Mouse (Mus musculus) stomach, embryonic 14.5 days (tissue): ENCODE results near the gene Akap6. TPM values are rescaled to one million over a fixed set of nuclear protein-coding genes. Genes with fewer than 3 reads are reported as not detected.
"Not testable (repeated sequence)": the region's sequence is repeated elsewhere in the genome, so short reads cannot be mapped to it uniquely, and the experiment has no call there.

Experiments
- ATAC-seq: fragments of 200-750 bp; cut with Nextera tagmentation; 2 replicates; pipeline ENCODE4 v1.8.0; 2017; ENCODE audit warnings: low read depth, moderate TSS enrichment; ENCODE audit not compliant: insufficient number of reproducible peaks, insufficient read depth, low FRiP score
- H3K27ac ChIP-seq: fragments of 300-500 bp; sonication (generic); 2 replicates; pipeline ENCODE4 v1.5.1; 2014; ENCODE audit warnings: mild to moderate bottlenecking, low read length, moderate library complexity, mixed read lengths
- H3K27me3 ChIP-seq: fragments of 300-500 bp; sonication (generic); 2 replicates; pipeline ENCODE4 v1.6.1; 2014; ENCODE audit warnings: low read length, control low read depth, mixed read lengths; ENCODE audit not compliant: control insufficient read depth, insufficient read depth
- H3K36me3 ChIP-seq: fragments of 300-500 bp; sonication (generic); 2 replicates; pipeline ENCODE4 v1.6.1; 2014; ENCODE audit warnings: mild to moderate bottlenecking, control low read depth, low read length, moderate library complexity, mixed read lengths; ENCODE audit not compliant: control insufficient read depth, insufficient read depth
- H3K4me1 ChIP-seq: fragments of 300-500 bp; sonication (generic); 2 replicates; pipeline ENCODE4 v1.6.1; 2014; ENCODE audit warnings: low read length, control low read depth, mixed read lengths; ENCODE audit not compliant: control insufficient read depth, insufficient read depth
- H3K4me2 ChIP-seq: fragments of 300-500 bp; sonication (generic); replicated peaks from 2 replicates; pipeline ENCODE4 v1.6.1; 2014; ENCODE audit warnings: low read depth, low read length, control low read depth
- H3K4me3 ChIP-seq: fragments of 300-500 bp; sonication (generic); 2 replicates; pipeline ENCODE4 v1.5.1; 2014; ENCODE audit warnings: low read depth, low read length, control low read depth
- H3K9ac ChIP-seq: fragments of 300-500 bp; sonication (generic); replicated peaks from 2 replicates; pipeline ENCODE4 v1.6.1; 2014; ENCODE audit warnings: low read depth, mild to moderate bottlenecking, control low read depth, low read length, moderate library complexity, mixed read lengths
- H3K9me3 ChIP-seq: fragments of 300-500 bp; sonication (generic); 2 replicates; pipeline ENCODE4 v1.6.1; 2016; ENCODE audit warnings: low read depth, low read length, control low read depth; ENCODE audit not compliant: control insufficient read depth
- WGBS: fragments of 180-500 bp; shearing (Covaris S2); extraction: QIAGEN DNeasy Blood & Tissue Kit; methylation state at CpG from one replicate; pipeline ENCODE4 v1.1.7; 2014; 5-methylcytosine and 5-hydroxymethylcytosine counted together
- polyA plus RNA-seq: library from polyadenylated mRNA; unstranded; fragments of >200 nt; fragmentation: Nextera tagmentation; extraction: Ambion mirVana; gene quantifications from 2 replicates; pipeline ENCODE4 v1.2.1, GENCODE M21; 2014

Gene Akap6
- polyA plus RNA-seq, 1 experiment from 2014 or later = 2.7 TPM

GRCm38 (mm10) chr12:52719681-52720080 lies 20.5 kb downstream of the Akap6 start:
- Histone ChIP-seq H3K9ac (no peak overlapping the region), H3K4me2 (no peak overlapping the region), H3K36me3 (no peaks in the 10 kb centered on the region), H3K4me1 (no peaks in the 10 kb centered on the region), H3K27ac (no peak overlapping the region), H3K4me3 (no peak overlapping the region), H3K9me3 (no peaks in the 10 kb centered on the region), H3K27me3 (no peaks in the 10 kb centered on the region)
- 83% methylated on average over 5 of the region's 5 CpGs for whole genome bisulfite sequencing
- no peak for ATAC-seq

DNA sequence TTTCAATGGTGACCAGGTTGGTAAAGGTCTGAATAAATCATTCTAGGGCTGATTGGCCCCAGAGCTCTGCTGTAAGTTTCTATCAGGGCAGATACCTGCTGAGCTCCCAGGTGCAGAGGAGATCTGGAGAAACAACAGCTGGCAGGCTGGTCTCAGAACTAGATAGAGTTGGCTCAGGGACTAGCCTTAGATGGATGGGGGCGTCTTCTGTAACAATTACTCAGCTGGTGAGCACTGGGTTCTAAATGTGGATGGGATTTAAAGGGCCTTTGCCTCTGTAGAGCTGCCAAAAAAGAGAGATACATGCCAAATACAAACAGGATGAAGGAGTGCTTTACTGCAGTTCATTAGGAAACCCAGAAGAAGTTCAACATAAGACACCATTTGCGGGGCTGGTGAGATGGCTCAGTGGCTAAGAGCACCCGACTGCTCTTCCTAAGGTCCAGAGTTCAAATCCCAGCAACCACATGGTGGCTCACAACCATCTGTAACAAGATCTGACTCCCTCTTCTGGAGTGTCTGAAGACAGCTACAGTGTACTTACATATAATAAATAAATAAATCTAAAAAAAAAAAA lies 24.9 kb downstream of the Akap6 start:
- not testable (repeated sequence) for H3K36me3 ChIP-seq, H3K27me3 ChIP-seq, H3K4me1 ChIP-seq, H3K9ac ChIP-seq, H3K4me3 ChIP-seq, H3K9me3 ChIP-seq, H3K4me2 ChIP-seq, H3K27ac ChIP-seq, ATAC-seq
- 69% methylated on average over 3 of the region's 3 CpGs for WGBS

DNA sequence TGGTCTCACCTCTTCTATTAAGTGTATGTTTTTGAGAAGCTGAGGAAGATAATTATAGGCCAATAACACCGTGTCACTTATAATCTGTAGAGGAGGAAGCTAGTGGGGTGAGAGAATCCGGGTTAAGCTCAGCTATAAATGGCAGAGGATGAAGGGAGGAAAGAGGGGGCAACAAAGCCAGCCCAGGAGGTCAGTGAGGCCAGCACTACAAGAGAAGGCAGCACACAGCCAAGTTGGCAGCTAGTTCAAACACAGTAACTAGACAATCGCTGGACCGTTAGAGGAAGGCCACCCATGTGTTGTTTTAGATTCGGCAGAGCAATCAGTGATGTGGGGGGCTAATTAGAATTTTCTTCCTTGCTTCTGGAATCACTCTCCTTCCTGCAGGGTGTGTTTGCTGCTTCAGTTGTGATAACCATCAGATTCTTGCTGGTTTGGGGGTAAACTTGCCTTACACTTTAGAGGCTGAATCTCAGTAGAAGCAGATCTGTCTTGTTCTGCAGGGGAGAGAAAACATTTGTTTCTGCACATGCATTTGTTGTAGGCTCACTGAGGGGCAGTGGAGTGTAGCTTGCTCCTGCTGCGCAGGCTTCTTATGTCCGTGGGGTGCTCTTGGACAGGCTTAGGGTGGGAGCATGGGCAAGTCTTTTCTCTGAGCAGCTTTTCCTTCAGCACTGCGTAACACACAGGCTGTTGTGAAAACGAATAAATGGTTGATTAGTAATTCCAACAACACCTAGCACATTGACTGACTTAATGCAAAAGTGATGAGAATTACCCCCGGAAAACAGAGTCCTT lies 27.4 kb downstream of the Akap6 start:
- WGBS = 70% methylated on average over 10 of the region's 10 CpGs
- Histone ChIP-seq H3K36me3 (no peaks in the 10 kb centered on the region), H3K4me2 (no peak overlapping the region), H3K4me1 (no peaks in the 10 kb centered on the region), H3K27me3 (no peaks in the 10 kb centered on the region), H3K9me3 (no peaks in the 10 kb centered on the region), H3K4me3 (no peak overlapping the region), H3K9ac (no peak overlapping the region), H3K27ac (no peak overlapping the region)
- ATAC-seq = no peak

DNA sequence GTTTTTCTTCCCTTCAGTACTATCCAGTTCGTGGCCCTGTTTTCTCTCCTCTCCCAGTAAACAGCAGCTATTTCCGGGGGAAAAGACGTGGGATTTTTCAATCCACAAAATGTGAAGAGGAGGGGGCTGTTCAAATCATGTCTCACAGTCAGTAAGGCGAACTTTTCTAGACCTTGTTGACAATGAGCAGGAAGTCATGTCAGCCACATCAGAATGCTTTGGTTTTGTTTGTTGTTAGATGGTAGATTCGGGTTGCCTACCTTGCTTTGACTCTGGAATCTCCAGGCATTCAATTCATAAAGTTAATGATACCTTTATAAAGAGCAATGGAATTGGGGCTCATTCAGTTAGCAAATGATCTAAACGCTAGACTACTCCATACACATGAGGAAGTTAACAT lies 30.2 kb downstream of the Akap6 start:
- H3K4me1 ChIP-seq = no peaks in the 10 kb centered on the region
- H3K27ac ChIP-seq = no peak overlapping the region
- no peak overlapping the region for H3K9ac ChIP-seq
- 80% methylated on average over 6 of the region's 6 CpGs for WGBS
- H3K27me3 ChIP-seq = no peaks in the 10 kb centered on the region
- H3K36me3 ChIP-seq = no peaks in the 10 kb centered on the region
- H3K9me3 ChIP-seq = no peaks in the 10 kb centered on the region
- no peak for ATAC-seq
- no peak overlapping the region for H3K4me2 ChIP-seq
- H3K4me3 ChIP-seq = no peak overlapping the region

- WGBS = 96% methylated on average over 6 of the region's 11 CpGs
- not testable (repeated sequence) for H3K27ac ChIP-seq, H3K4me1 ChIP-seq, H3K36me3 ChIP-seq, H3K4me3 ChIP-seq, H3K9ac ChIP-seq, H3K27me3 ChIP-seq, ATAC-seq, H3K4me2 ChIP-seq, H3K9me3 ChIP-seq
These were observed 36.0 kb downstream of the Akap6 start for GRCm38 (mm10) chr12:52735161-52735560.

GRCm38 (mm10) chr12:52737151-52737550 lies 38.0 kb downstream of the Akap6 start:
- H3K9ac ChIP-seq = no peak overlapping the region

DNA sequence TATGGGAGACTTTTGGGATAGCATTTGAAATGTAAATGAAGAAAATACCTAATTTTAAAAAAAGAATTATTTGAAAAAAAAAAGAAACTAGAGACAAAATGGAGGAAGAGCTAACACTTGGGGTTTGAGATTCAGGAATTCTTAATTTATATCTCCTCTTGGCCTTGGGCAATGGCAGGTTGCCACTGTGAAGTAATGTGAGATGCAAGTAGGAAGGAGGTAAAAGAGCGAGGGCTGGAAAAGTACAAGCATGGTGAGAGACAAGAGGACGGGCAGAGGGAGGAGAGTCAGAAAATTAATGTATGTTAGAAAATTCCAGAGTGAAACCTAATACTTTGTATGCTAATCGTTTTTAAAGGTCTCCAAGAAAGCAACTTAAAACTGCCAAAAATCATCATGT lies 40.1 kb downstream of the Akap6 start:
- WGBS = 54% methylated on average over 3 of the region's 3 CpGs
- no peak overlapping the region for H3K4me3 ChIP-seq
- no peak overlapping the region for H3K4me2 ChIP-seq
- H3K4me1 ChIP-seq = no peaks in the 10 kb centered on the region
- no peak overlapping the region for H3K27ac ChIP-seq
- no peaks in the 10 kb centered on the region for H3K9me3 ChIP-seq
- ATAC-seq = no peak
- no peaks in the 10 kb centered on the region for H3K36me3 ChIP-seq
- H3K27me3 ChIP-seq = no peaks in the 10 kb centered on the region
- no peak overlapping the region for H3K9ac ChIP-seq

More at GRCm38 (mm10) chr12:52737151-52737550, 38.0 kb downstream of the Akap6 start:
- Histone ChIP-seq H3K9me3 (no peaks in the 10 kb centered on the region), H3K4me1 (no peaks in the 10 kb centered on the region), H3K36me3 (no peaks in the 10 kb centered on the region), H3K4me3 (no peak overlapping the region), H3K4me2 (no peak overlapping the region), H3K27ac (no peak overlapping the region), H3K27me3 (no peaks in the 10 kb centered on the region)
- 94% methylated on average over 1 of the region's 1 CpGs for WGBS
- ATAC-seq = no peak

GRCm38 (mm10) chr12:52741801-52742200 lies 42.6 kb downstream of the Akap6 start:
- Histone ChIP-seq H3K4me1 (no peaks in the 10 kb centered on the region), H3K9ac (no peak overlapping the region), H3K27ac (no peak overlapping the region), H3K4me2 (no peak overlapping the region), H3K27me3 (no peaks in the 10 kb centered on the region), H3K4me3 (no peak overlapping the region), H3K9me3 (no peaks in the 10 kb centered on the region), H3K36me3 (no peaks in the 10 kb centered on the region)
- WGBS = 82% methylated on average over 5 of the region's 5 CpGs
- ATAC-seq = no peak
